Mouse (Mus musculus): Measurements from ENCODE around the gene Wfdc16.

The Wfdc16 gene

DNA sequence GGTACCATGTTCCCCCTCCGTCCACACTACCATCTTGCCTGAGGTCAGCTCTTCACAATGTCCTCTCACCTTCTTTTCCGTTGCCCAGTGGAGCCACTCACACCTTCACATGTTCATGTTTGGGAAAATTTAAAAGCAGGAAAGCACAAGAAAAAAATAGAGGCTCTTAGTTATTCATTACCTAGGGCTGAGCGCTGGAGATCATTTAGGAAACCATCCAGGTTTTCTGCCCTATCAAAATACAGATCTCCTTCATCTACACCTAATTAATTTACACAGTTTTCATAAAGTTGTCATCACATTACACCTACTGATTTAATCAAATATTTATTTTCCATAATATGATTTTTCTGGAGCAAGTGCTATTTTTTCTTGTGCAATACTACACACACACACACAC lies at the start of gene Wfdc16:
Gene Wfdc16, minus strand, starts transcription at position 101 of the 400 bp plus-strand sequence.
- no peak for DNase-seq (ENCODE audit: low spot score in 2 of 2)

GRCm38 (mm10) chr2:164684807-164685206 lies 46.2 kb upstream of the Wfdc16 start, which contains the start of gene Wfdc13:
Wfdc13 (plus strand) TSS chr2:164685107.
- DNase-seq (ENCODE audit: low spot score in 2 of 2) = no peak

DNA sequence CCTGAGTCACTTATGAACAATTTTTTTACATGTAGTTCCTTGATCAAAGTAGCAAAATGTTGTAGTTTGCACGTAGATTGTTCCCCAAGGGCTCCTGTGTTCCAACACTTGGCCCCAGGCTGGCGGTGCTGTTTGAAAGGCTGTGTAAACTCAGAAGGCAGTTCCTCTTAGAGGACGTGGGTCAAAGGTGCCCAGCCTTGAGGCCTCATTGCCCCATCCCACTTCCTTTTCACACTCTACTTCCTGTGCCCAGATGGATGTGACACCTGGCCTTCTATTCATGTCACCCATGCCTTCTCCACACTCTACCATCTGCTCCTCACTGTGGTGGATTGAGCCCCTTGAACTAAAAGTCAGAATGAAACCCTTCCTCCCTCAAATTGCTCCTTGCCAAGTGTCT lies 41.3 kb upstream of the Wfdc16 start:
- no peak for DNase-seq (ENCODE audit: low spot score in 2 of 2)

DNA sequence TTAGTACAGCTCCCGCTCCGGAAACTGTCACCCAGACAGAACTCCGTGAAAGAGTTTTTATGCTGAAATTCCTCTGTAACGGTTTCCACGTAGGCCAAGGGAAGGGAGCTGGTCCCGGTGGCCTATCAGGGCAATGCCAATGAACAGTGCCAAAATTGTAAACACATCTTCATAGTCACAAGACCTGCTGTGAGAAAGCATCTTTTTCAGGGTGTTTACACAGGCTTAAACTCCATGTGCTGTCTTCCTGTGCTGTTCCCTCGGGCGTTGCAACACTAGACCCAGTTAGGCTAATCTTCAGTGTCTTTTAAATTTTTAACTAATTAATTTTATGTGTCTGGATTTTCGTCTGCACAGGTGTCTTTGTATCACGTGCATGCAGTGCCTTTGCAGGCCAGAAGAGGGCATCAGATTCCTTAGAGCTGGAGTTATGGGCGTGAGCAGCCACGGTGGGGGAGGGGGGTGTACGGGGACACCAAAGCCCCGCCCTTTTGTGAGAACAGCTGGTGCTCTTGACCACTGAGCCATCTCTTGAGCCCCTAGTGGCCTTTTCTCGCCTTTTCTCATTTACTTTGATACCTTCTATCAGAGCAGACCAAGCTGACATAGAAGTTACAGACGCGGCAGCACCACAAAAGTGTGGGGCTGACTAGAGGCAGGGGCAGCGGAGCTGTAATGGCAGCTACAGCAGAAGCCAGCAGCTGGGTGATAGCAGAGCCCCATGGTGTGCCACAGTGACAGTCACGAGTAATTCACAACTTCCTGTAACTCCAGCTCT lies 40.4 kb upstream of the Wfdc16 start:
- DNase-seq (ENCODE audit: low spot score in 2 of 2) = peak; percentile 29 to 54

- DNase-seq (ENCODE audit: low spot score in 2 of 2) = no peak
These were observed 38.5 kb upstream of the Wfdc16 start for GRCm38 (mm10) chr2:164676916-164677685.

GRCm38 (mm10) chr2:164676103-164676502 lies 37.5 kb upstream of the Wfdc16 start:
- DNase-seq (ENCODE audit: low spot score in 2 of 2) = no peak

DNA sequence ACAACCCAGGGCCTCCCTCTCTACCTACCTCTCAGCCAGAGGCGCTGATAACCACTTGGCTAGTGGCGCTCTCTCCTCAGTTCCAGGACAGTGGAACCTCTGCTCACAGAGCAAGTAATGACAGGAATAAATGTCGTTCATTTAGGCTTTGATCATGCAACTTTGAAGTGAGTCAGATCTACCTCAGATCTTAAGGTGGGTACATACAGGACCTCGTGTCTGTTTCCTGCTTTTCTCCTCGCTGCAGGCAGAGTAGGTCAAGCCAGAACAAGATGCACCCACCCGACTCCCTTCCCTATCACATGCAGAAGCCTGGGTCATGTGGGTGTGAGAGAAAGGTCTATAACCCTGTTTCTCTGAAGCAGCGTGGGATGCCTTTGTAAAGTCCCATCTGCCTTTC lies 35.4 kb upstream of the Wfdc16 start, which contains the start of gene Wfdc11:
Gene Wfdc11, minus strand, starts transcription at position 101 of the 400 bp plus-strand sequence.
- DNase-seq (ENCODE audit: low spot score in 2 of 2) = no peak

DNA sequence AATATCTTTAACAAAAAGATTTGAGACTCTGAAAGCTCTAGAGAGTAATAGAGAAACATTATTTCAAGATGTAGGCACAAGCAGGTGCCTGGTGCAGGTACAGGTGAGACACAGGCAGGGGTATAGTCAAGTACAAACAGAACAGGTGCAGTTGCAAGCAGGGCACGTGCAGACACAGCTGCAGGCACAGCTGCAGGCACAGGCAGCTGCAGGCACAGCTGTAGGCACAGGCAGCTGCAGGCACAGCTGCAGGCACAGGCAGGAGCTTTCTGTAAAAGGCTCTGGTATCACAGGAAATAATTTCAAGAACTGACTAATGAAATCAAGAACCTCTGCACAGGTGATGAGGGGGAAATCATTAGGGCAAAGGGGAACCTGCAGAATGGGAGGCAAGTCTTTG lies 32.3 kb upstream of the Wfdc16 start:
- DNase-seq (ENCODE audit: low spot score in 2 of 2) = no peak

- no peak for DNase-seq (ENCODE audit: low spot score in 2 of 2)
These were observed 31.7 kb upstream of the Wfdc16 start for GRCm38 (mm10) chr2:164670261-164670660.

- DNase-seq (ENCODE audit: low spot score in 2 of 2) = no peak
These were observed 26.3 kb upstream of the Wfdc16 start for GRCm38 (mm10) chr2:164664851-164665250.

DNA sequence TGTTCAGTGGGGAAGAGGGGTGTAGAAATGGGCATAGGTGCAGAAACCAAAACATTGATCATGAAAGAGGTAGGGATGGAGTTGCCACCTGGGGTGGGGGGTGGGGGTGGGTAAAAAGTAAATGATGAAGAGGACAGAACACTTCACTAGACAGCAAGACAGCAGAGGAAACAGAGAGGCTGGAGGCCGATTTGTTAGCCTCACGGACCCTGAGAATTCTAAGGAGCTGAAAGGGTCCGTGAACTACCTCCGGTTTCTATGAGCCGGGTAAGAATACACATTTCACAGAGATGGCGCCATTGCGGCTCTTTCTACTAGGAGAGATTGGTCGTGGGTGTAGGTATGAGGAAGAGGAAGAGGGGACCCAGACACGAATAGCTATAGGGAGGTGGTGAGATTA lies 17.9 kb upstream of the Wfdc16 start, which contains the start of gene Wfdc9:
Gene Wfdc9, minus strand, starts transcription at position 101 of the 400 bp plus-strand sequence.
- DNase-seq (ENCODE audit: low spot score in 2 of 2) = no peak

- peak in 1 of 2 experiments; percentile 15 for DNase-seq (ENCODE audit: low spot score in 2 of 2)
These were observed 17.3 kb upstream of the Wfdc16 start, which contains the start of gene Wfdc10 for GRCm38 (mm10) chr2:164655858-164656257. Wfdc10 (plus strand) TSS chr2:164656046.

DNA sequence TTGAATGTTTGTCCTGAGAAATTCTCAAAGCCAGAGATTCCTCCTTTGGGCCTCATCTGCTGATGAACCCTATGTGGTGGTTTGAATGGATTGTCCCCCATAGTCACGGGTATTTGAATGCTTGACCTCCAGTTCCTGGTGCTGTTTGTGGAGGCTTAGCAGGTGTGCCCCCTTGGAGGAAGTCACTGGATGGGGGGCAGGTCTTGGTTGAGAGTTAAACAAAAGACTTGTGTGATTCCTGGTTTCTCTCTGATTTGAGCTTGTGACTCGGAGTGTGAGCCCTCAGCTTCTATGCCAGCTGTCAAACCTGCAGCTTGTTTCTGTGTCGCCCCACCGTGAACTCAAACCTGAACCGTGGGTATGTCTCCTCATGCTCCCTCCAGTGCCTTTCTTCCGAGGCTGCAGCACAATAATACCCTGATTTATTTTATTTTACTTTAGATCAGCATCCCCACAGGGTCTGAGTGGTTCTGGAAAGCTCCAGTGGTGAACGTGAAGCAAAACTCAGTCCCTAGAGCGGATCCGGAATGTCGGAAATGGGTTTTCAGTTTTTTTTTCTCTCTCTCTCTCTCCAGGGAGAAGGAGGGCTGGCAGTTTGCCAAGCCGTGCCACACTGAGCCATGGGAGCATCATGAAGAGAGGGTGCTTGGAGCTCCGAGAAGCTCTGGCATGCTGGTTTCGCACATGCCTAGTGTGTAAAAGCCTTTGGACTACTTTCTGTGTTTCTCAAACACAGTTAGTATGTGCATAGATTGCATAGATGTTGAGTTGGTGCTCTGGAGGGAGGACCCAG lies 3.5 kb upstream of the Wfdc16 start:
- DNase-seq (ENCODE audit: low spot score in 2 of 2) = peak in 1 of 2 experiments; percentile 18

- DNase-seq (ENCODE audit: low spot score in 2 of 2) = no peak
These were observed 2.5 kb upstream of the Wfdc16 start for GRCm38 (mm10) chr2:164641129-164641528.

DNA sequence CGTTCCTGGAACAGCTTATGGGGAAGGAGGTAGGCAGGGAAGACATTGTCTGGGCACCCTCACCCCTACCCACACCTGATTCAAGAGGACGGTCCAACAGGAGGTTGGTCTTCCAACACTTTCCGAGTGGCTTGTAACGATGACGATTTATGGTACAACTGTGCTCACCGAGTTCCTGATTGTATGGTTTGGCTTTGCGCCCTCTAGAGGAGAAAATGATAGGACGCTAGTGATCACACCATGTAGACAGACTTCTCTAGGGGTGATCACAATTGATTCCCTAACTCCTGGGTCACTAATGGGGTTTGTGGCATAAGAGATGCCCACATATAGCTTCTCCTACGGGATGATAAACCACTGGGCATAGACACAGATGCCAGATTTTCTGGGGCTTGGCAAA lies 3.3 kb downstream of the Wfdc16 start:
- no peak for DNase-seq (ENCODE audit: low spot score in 2 of 2)

DNA sequence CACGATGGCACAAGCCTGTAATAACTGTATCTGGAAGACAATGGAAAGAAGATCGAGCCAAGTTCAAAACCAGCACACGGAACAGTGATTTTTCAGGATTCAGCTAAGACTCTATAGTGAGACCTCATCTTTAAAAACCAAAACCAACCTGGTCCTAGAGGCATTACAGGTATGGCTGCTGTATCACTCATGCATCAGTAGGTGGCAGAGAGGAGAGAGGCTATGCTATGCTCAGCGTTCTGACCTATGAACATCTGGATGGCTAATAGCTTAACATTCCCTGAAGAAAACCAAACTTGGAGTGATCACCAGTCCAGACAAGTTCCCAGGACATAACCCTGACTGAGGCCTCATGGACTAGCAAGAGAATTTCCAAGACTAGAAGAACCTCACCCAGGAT lies 16.8 kb downstream of the Wfdc16 start:
- DNase-seq (ENCODE audit: low spot score in 2 of 2) = no peak

DNA sequence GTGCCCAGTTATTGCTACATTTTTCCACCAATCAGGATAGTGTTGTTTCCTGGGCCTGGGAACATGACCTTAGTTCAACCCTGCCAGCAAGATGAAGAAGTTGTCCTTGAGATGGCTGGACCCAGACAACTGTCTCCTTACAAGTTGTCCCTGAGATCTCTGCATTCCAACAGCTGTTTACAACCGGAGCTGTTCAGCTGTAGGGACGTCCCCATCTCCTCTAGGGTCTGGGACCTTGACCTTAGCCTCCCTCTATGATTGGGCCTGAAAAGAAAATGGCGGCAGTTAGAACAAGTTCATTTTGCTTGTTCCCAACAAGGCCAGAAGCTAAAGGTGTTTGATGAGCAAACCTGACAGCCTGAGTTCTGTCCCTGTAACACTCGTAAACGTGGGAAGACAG lies 19.5 kb downstream of the Wfdc16 start:
- no peak for DNase-seq (ENCODE audit: low spot score in 2 of 2)

- DNase-seq (ENCODE audit: low spot score in 2 of 2) = no peak
These were observed 23.2 kb downstream of the Wfdc16 start for GRCm38 (mm10) chr2:164615386-164615785.

DNA sequence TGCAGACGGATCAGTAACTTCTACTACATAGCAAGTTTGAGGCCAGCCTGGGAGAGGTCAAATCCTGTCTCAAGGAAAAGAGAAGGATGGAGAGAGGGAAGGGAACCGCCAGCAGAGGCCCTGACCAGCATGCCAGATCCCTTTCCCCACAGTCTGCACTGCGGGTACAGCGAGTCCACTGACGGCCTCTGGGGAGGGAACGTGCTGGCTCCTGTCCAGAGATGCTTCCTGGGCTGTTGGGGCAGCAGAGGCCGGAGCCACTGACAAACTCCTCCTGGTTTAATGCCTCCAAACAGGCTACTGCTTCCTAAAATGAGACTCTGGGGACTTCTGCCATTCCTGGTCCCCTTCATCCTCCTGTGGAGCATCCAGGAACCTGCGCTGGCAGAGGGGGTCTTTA lies 25.1 kb downstream of the Wfdc16 start, which contains the start of the genes Wfdc6b and Wfdc8:
Gene Wfdc6b, plus strand, starts transcription at position 52 of the 400 bp plus-strand sequence.
Gene Wfdc8, minus strand, starts transcription at position 156 of the 400 bp plus-strand sequence.
- peak in 1 of 2 experiments; percentile 13 for DNase-seq (ENCODE audit: low spot score in 2 of 2)

GRCm38 (mm10) chr2:164608781-164609180 lies 29.8 kb downstream of the Wfdc16 start:
- DNase-seq (ENCODE audit: low spot score in 2 of 2) = no peak

GRCm38 (mm10) chr2:164604411-164604810 lies 34.2 kb downstream of the Wfdc16 start:
- DNase-seq (ENCODE audit: low spot score in 2 of 2) = no peak

DNA sequence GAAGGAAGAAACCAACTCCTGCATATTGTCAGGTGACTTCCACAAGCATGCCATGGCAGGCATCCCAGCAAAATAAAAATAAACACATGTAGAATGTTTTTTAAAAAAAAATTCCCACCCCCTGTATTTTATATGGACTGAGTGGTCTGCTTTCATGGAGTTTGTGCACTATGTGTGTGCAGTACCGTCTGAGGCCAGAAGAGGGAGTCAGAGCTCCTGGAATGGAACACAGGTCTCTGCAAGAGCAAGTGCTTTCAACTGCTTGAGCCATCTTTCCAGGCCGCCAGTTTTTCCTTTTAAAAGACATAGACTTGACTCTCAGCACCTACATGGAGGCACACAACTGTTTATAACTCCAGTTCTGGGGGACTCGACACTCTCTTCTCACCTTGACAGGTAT lies 35.1 kb downstream of the Wfdc16 start:
- DNase-seq (ENCODE audit: low spot score in 2 of 2) = no peak
